Mouse (Mus musculus) ovary, postnatal 10 days (tissue): ENCODE measurements around the gene Wdr18.
"Not testable (repeated sequence)": the region's sequence is repeated elsewhere in the genome, so short reads cannot be mapped to it uniquely, and the experiment has no call there.

Source experiments
- DNase-seq: peaks from one replicate; pipeline ENCODE4 v3.0.0; 2022; ENCODE audit warnings: low spot score

Wdr18 gene

GRCm38 (mm10) chr10:79946752-79947322, 13.1 kb upstream of the Wdr18 start:
- DNase-seq: no peak

GRCm38 (mm10) chr10:79947502-79947901, 12.4 kb upstream of the Wdr18 start:
- no peak for DNase-seq

GRCm38 (mm10) chr10:79949873-79950272, 10.1 kb upstream of the Wdr18 start:
- DNase-seq: no peak

DNA sequence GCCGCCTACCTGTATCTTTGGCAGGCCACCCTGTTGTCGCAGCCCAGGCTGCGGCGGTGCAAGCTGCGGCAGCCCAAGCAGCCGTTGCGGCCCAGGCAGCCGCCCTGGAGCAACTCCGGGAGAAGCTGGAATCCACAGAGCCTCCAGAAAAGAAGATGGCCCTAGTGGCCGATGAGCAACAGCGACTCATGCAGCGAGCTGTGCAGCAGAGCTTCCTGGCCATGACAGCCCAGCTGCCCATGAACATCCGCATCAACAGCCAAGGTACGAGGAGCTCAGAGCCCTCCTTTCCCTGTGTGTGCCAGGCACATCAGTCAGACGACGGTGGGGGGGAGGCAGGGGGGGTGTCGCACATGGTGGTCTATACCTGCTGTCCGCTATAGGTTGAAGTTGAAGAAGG, 9.3 kb upstream of the Wdr18 start:
- no peak for DNase-seq

DNA sequence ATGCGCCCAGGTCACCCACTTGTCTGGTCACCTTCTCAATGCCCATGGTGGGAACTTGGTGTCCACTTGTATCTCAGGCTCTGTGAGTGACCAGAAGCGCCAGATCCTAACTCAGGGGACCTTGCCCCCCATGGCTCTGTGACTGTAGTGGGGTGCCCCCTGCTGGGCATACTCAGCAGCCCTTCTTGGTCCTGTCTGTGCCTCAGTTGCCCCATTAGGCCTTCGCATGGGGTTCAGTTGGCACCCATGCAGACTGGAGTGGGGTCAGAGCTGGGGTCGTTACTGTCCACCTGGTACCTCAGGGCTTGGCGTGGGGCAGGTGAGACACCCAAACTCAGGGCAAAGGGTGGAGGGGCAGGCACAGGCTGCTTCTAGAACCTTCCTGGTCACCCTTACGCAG, 6.0 kb upstream of the Wdr18 start:
- DNase-seq: no peak

DNA sequence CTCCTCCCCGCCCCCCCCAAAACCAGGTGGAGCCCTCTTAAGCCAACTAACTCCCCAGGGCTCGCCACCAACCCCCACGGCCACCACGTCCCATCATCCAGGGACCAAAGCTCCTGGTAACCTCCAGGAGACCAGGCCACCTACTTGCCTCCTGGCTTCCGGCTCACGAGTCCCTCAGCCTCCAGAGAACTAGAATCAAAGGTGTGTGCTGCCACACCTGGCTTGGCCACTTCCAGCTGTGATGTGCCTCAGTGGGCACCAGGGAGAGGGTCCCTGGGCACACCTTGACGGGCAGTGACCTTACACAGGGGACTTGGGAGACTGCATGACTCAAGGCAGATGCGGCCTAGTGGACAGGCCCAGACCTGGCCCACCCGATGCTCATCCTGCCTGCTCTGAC, 4.3 kb upstream of the Wdr18 start:
- no peak for DNase-seq

GRCm38 (mm10) chr10:79956643-79957154, 3.3 kb upstream of the Wdr18 start:
- DNase-seq: no peak

- DNase-seq: peak; percentile 71
Measured at GRCm38 (mm10) chr10:79958140-79958816, 1.7 kb upstream of the Wdr18 start.

GRCm38 (mm10) chr10:79959412-79959811, 540 bp upstream of the Wdr18 start:
- not testable (repeated sequence) for DNase-seq

DNA sequence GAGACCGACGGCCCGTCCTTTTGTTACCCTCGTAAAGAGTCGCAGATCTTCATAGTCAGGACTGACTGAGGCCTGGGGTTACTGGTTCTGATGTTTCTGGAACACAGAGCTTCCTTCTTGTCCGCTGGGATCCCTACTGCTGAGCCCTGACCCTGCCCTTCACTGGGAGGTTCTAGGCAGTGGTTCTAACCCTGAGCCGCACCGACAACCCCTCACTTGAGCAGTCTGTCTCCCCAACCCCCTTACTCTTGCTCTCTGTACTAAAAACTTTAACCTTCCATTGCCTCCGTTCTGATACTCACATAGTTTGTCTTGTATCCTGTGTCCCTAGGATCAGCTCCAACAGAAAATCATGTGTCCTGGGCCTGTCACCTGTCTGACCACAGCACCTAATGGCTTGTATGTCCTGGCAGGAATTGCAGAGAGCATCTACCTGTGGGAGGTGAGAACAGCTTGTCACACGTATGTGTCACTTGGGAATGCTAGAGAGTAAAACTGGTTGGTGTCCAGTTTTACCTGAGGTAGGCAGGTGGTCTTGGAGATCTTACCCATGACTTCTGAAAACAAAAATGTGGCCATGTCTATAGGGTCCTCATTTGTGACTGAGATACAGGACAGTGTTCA, 831 bp downstream of the Wdr18 start:
- DNase-seq: no peak

GRCm38 (mm10) chr10:79964727-79965126, 4.8 kb downstream of the Wdr18 start:
- no peak for DNase-seq

- no peak for DNase-seq
Measured at GRCm38 (mm10) chr10:79965325-79965724, 5.4 kb downstream of the Wdr18 start.

DNA sequence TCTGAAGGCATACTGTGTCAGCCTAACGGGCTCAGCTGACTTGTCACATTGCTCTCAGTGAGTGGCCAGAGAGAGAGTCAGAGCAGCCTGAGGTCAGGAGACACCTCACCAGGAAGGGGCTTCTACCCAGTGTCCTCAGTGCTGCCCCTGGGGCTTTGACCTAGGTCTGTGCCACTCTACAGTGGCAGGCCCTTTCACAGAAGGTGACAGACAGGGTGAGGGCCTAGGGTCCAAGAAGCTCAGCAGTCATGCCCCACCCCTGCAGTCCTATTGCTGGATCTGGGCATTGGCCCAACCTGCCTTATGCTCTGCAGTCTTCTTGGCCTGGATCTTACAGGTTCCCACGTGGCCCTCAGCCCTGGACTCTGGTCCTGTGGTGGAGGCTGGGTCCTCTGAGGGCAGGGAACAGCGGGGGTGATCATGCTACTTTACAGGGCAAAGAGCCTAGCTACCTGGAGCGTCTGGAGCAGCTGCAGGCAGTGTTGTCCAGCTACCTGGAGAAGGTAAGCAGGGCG, 7.0 kb downstream of the Wdr18 start:
- no peak for DNase-seq

DNA sequence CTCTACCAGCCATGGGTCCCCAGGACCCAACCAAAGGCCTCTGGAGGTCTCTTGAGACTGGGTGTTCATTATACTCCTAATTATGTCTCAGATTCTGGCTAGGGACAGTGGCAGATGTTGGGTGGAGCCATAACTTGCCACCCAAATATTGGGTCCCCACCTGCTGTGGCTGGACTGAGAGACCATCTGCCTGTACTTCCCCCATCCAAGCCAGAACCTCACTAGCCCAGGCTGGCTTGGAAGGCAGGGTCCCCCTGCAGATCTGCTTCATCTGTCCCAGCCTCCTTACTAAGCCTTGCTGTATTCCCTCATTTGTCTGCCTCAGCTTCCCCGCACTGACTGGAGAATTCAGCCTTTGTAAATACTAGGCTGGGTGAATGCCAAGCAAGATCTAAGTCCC, 8.2 kb downstream of the Wdr18 start:
- DNase-seq: no peak

GRCm38 (mm10) chr10:79969124-79969568, 9.2 kb downstream of the Wdr18 start:
- no peak for DNase-seq

DNA sequence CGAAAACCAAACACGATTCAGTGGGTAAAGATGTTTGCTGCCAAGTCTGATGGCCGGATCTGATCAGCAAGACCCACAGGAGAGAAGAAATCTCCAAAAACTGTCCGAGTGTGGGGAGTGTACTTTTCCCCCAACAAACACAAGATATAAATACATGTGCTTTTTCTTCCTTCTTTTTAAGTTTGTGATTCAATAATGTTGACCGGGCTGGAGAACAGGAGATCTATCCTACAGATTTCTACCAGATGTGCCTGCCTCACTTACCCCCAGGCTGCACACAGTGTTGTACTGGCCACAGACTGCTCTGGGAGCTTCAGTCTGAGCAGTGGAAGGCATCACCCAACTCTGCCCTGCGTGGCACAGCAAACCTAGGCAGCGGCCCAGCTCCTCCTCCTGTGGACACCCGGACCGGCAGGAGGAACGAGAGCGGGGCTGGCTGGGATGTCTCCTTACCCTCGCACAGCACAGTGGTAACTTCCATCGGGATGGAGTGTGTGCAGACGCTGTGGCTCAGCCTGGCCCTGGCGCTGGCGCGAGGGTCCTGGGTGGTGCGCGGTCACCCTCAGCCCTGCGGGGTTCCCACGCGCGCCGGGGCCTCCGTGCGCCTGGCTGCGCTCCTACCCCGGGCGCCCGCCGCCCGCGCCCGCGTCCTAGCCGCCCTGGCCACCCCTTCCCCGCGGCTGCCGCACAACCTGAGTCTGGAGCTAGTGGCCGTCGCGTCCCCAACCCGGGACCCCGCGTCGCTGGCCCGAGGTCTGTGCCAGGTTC, 10.6 kb downstream of the Wdr18 start, which contains the start of gene Grin3b:
Gene Grin3b (plus strand): TSS at position 301 of the 768 bp plus-strand sequence.
- no peak for DNase-seq

DNA sequence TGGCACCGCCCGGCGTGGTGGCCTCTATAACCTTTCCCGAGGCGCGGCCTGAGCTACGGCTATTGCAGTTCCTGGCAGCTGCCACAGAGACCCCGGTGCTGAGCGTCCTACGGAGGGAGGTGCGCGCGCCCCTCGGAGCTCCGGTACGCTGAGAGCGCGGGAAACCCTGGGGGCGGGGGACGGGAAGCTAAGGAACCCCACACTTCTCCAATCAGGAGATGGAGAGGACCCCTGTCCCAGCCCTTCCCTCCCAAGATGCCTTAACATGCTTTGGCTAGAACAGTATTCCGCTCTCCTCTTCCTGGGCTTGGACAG, 11.2 kb downstream of the Wdr18 start:
- no peak for DNase-seq

DNA sequence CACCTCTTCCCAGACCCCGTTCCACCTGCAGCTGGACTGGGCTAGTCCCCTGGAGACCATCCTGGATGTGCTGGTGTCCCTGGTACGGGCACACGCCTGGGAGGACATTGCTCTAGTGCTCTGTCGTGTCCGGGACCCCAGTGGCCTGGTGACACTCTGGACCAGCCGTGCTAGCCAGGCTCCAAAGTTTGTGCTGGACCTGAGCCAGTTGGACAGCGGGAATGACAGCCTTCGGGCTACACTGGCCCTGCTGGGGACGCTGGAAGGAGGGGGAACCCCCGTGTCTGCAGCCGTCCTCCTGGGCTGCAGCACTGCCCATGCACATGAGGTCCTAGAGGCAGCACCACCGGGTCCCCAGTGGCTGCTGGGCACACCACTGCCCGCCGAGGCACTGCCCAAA, 12.9 kb downstream of the Wdr18 start:
- no peak for DNase-seq

DNA sequence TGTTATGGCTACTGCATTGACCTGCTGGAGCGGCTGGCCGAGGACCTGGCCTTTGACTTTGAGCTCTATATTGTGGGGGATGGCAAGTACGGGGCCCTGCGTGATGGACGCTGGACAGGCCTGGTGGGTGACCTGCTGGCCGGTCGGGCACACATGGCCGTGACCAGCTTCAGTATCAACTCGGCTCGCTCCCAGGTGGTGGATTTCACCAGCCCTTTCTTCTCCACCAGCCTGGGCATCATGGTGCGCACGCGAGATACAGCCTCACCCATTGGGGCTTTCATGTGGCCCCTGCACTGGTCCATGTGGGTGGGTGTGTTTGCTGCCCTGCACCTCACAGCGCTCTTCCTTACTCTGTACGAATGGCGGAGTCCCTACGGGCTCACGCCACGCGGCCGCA, 14.1 kb downstream of the Wdr18 start:
- no peak for DNase-seq

GRCm38 (mm10) chr10:79974668-79975067, 14.7 kb downstream of the Wdr18 start:
- no peak for DNase-seq

DNA sequence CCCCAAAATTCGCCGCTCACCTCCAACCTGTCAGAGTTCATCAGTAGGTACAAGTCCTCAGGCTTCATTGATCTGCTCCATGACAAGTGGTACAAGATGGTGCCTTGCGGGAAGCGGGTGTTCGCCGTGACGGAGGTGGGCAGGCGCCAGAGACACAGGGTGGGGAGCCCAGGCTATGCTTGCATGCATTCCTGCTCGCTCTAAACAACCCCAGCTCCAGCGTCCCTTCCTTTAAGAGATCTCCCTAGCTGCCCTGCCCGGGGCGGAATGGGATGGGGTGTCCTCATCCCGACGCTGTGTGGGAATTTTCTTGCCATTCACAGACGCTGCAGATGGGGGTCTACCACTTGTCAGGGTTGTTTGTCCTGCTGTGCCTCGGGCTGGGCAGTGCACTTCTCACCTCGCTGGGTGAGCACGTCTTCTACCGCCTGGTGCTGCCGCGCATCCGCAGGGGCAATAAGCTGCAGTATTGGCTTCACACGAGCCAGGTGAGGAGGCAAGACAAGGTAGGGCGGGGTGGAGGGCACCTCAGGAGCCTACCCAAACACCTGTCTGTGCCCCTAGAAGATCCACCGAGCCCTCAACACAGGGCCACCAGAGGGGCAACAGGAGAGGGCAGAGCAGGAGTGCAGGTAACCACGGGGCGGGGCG, 16.2 kb downstream of the Wdr18 start:
- no peak for DNase-seq

- no peak for DNase-seq
Measured at GRCm38 (mm10) chr10:79976722-79977107, 16.8 kb downstream of the Wdr18 start.
